Mouse (Mus musculus) neural tube, embryonic 12.5 days (tissue): ENCODE measurements around the gene Ankar. TPM values are rescaled to one million over a fixed set of nuclear protein-coding genes. Genes with fewer than 3 reads are reported as not detected.

Source experiments
- ATAC-seq: fragments of 200-750 bp; cut with Nextera tagmentation; 2 replicates; pipeline ENCODE4 v1.8.0; 2017; ENCODE audit warnings: low read depth, mild to moderate bottlenecking, moderate TSS enrichment, moderate library complexity; ENCODE audit not compliant: low FRiP score
- H3K27ac ChIP-seq: fragments of 300-500 bp; sonication (generic); 2 replicates; pipeline ENCODE4 v1.5.1; 2016
- H3K27me3 ChIP-seq: fragments of 300-500 bp; sonication (generic); replicated peaks from 2 replicates; pipeline ENCODE4 v1.6.1; 2016; ENCODE audit warnings: mild to moderate bottlenecking
- H3K36me3 ChIP-seq: fragments of 300-500 bp; sonication (generic); 2 replicates; pipeline ENCODE4 v1.6.1; 2016; ENCODE audit warnings: mild to moderate bottlenecking
- H3K4me1 ChIP-seq: fragments of 300-500 bp; sonication (generic); 2 replicates; pipeline ENCODE4 v1.6.1; 2016
- H3K4me2 ChIP-seq: fragments of 300-500 bp; sonication (generic); replicated peaks from 2 replicates; pipeline ENCODE4 v1.6.1; 2016; ENCODE audit warnings: mild to moderate bottlenecking
- H3K4me3 ChIP-seq: fragments of 300-500 bp; sonication (generic); 2 replicates; pipeline ENCODE4 v1.5.1; 2016
- H3K9ac ChIP-seq: fragments of 300-500 bp; sonication (generic); 2 replicates; pipeline ENCODE4 v1.6.1; 2016; ENCODE audit warnings: mild to moderate bottlenecking
- H3K9me3 ChIP-seq: fragments of 300-500 bp; sonication (generic); 2 replicates; pipeline ENCODE4 v1.6.1; 2016; ENCODE audit warnings: mild to moderate bottlenecking
- WGBS: fragments of 180-500 bp; shearing (Covaris S2); methylation state at CpG from one replicate; pipeline ENCODE4 v1.1.7; 2016; 5-methylcytosine and 5-hydroxymethylcytosine counted together
- polyA plus RNA-seq: library from polyadenylated mRNA; unstranded; fragments of >200 nt; fragmentation: Nextera tagmentation; extraction: Ambion mirVana; gene quantifications from 2 replicates; pipeline ENCODE4 v1.2.1, GENCODE M21; 2016

The Ankar gene
- polyA plus RNA-seq, 1 experiment from 2014 or later = not detected

DNA sequence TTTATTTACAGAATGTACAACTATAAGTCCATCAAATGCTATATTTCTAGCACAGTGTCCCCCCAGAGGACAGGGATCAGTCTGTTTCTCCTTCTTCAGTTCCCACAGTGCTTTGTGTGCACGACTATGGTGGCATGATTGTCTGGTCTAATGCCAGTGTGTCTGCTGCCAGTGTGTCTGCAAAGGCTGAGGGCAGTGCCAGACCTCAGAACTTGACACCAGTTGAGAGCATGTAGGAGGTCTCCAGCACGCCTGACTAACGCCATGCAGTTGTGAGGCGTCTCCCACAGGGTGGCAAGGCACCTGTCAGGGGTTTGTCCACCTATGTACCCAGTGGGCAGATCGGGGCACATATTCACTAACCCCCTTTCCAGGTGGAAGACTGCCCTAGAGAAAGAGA lies 99.6 kb downstream of the Ankar start:
- Histone ChIP-seq H3K36me3 (peaks cover 67% of the 10 kb centered on the region), H3K9ac (no peak overlapping the region), H3K27me3 (no peaks in the 10 kb centered on the region), H3K27ac (no peak overlapping the region), H3K4me1 (peaks cover under 1% of the 10 kb centered on the region; the same call in 1 of the 2 replicates), H3K4me2 (no peak overlapping the region), H3K4me3 (no peak overlapping the region), H3K9me3 (no peaks in the 10 kb centered on the region)
- no peak for ATAC-seq
- WGBS = 91% methylated on average over 5 of the region's 5 CpGs

DNA sequence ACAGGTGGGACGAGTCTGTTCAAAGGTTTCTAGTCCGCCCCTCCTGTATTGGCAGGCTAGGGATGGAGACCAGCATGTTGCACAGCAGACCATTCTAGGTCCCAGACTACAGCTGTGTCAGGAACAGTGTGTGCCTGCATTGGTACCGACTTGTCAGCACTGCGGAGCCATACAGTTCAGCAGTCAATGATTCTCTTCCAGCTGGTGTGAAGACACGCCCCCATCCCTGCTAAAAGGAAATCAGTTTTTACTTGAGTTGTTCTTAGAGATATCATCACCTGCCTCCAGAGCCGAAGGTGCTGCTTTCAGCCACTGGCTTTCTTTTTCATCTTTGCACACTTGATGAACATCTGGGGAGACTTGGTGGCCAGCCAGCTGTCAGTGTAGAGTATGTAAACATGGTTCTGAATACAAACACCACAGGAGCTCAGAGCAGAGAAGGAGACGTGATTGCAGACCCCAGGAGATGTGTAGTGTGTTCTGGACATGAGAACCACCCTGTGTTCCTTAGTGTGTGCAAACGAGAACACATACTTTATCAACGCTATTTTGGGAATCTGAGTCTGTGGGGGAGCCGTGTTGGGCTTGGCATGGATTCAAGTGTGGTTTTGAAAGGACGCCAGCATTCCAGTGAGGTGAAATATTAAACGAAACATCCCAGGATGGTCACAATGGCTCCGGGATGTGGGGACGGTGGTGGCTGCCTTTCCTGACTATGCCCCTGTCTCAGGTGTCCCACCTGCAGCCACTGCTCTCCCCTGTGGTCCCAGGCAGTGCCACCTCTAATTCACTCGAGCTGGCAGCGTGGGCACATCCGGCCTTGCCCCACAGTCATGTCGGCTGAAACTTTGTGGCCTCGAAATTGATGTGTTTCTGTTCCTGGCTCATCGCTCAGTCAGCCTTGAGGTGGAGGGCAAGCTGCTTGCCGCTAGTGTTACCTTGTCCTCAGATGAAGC lies 101.0 kb downstream of the Ankar start:
- 84% methylated on average over 21 of the region's 21 CpGs for WGBS
- no peak overlapping the region for H3K4me3 ChIP-seq
- no peaks in the 10 kb centered on the region for H3K27me3 ChIP-seq
- H3K9ac ChIP-seq = no peak overlapping the region
- H3K4me1 ChIP-seq = no peaks in the 10 kb centered on the region
- ATAC-seq = no peak
- no peaks in the 10 kb centered on the region for H3K9me3 ChIP-seq
- H3K36me3 ChIP-seq = peaks cover 72% of the 10 kb centered on the region
- no peak overlapping the region for H3K27ac ChIP-seq
- H3K4me2 ChIP-seq = no peak overlapping the region

DNA sequence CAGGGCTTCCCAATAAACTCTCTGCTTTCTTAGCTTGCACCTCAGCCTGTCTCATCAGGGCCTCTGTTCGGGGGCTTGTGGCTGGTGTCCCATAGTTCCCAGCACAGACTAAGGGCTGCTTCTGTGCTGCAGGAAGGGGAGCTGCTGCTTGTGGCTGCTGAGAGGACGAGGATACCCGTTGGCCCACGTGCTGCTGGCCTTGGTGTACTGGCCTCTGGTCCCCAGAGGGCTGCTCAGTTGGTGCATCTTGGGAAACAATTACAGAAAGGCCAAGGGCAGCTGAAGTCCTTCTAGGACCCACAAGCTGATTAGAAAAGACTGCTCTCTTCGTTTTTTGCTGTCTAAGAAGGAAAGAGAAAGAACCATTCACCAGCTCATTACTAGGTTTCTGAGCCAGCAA lies 104.1 kb downstream of the Ankar start:
- Histone ChIP-seq H3K4me2 (no peak overlapping the region), H3K9me3 (no peaks in the 10 kb centered on the region), H3K4me3 (no peak overlapping the region), H3K36me3 (peaks cover 80% of the 10 kb centered on the region), H3K27ac (no peak overlapping the region), H3K4me1 (no peaks in the 10 kb centered on the region), H3K9ac (no peak overlapping the region), H3K27me3 (no peaks in the 10 kb centered on the region)
- ATAC-seq = no peak
- WGBS = 86% methylated on average over 5 of the region's 5 CpGs

DNA sequence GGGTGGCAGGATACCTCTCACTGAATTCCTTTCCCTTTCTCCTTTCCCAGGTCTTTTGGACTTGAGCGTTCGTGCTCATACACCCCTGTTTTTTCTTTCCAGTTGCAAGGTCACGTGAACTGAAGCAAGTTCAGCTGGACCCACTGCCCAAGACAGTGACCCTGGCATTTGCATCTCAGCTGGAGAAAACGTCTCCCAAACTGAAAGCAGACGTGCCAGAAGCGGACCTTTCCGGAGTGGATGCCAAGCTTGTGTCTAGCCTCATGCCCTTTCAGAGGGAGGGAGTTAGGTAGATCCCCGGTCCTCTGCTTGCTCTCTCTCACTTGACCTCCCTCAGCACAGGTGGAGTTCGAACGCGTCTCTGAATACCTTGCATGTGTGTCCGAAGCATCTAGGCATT lies 104.7 kb downstream of the Ankar start:
- WGBS = 95% methylated on average over 12 of the region's 12 CpGs
- no peak overlapping the region for H3K4me2 ChIP-seq
- H3K9ac ChIP-seq = no peak overlapping the region
- ATAC-seq = no peak
- H3K4me1 ChIP-seq = no peaks in the 10 kb centered on the region
- H3K27ac ChIP-seq = no peak overlapping the region
- no peaks in the 10 kb centered on the region for H3K9me3 ChIP-seq
- no peaks in the 10 kb centered on the region for H3K27me3 ChIP-seq
- H3K4me3 ChIP-seq = no peak overlapping the region
- peaks cover 80% of the 10 kb centered on the region for H3K36me3 ChIP-seq

DNA sequence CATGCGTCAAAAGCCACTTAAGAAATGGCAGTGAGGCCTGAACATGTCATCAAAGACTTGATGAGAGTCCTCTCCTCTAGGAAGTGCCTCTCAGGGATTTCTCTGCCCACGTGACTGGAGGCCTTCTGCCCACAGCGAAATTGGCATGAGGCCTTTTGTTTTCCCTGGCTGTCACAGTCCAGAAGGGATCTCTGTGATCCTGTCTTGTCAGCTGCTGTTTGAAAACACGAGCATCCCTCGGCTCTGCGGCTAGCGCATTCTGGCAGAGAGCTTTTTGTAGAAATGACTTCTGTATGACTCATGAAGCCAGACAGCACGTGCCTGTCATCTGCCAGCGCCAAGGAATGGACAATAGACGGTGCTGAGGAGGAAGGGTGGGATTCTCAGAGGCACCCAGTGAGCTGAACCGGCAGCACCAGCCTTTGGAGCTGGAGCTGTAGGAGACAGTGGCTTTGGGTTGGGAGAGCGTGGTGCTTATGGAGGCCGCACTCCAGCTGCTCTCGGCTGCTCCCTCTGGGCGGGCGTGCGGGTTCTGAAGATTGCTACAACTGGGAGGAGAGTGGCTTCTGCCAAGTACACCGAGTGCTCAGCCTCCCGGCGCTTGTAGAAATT lies 106.9 kb downstream of the Ankar start:
- Histone ChIP-seq H3K27me3 (no peaks in the 10 kb centered on the region), H3K9me3 (no peaks in the 10 kb centered on the region), H3K27ac (no peak overlapping the region), H3K4me1 (no peaks in the 10 kb centered on the region), H3K4me2 (no peak overlapping the region), H3K36me3 (peaks cover 71% of the 10 kb centered on the region), H3K9ac (no peak overlapping the region), H3K4me3 (no peak overlapping the region)
- no peak for ATAC-seq
- 86% methylated on average over 20 of the region's 20 CpGs for WGBS

Other genes with a start within 250 kb of the Ankar start
- gene March4, start 163.6 kb downstream of the Ankar start, polyA plus RNA-seq = 5.3 and 5.8 TPM in 2 replicates
- gene Smarcal1, start 117.3 kb downstream of the Ankar start, polyA plus RNA-seq = 28.1 and 30.9 TPM in 2 replicates
- 1,253 and 1,318 TPM in 2 replicates for gene Rpl37a, start 10.7 kb upstream of the Ankar start, polyA plus RNA-seq
- 410 and 431 TPM in 2 replicates for gene Igfbp2, start 123.9 kb upstream of the Ankar start, polyA plus RNA-seq
- gene Igfbp5, start 174.3 kb upstream of the Ankar start, polyA plus RNA-seq = 128 and 150 TPM in 2 replicates